Mouse (Mus musculus): ENCODE results near the gene Gm15517. TPM values are rescaled to one million over a fixed set of nuclear protein-coding genes. Genes with fewer than 3 reads are reported as not detected.

Gene Gm15517
- polyA plus RNA-seq, 1 experiment from 2014 or later = not detected

DNA sequence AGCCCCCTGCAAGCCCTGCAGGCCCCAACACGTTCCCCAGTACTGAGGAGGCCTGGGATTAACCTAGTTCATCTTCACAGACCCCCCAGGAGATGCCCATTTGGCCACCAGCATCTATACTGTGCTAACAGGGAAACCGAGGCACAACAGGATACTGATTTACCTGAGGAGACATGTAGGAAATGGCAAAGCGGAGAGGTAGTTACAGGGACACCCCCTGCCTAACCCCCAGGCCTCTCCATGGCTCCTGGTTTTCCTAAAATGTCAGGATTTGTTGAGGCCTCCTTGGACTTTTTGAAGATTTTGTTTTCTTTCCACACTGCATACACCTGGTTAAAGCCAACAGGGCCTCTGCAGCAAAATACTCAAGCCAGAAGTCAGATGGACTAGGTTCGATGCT lies 4.0 kb upstream of the Gm15517 start, which contains the start of gene Acp4:
Gene Acp4 (minus strand): TSS at position 101 of the 400 bp plus-strand sequence.
- no peak for ATAC-seq (ENCODE audit: low FRiP score)
- Histone ChIP-seq H3K27ac (ENCODE audit: low read depth, low read length) (no peak within 1 kb of the TSS), H3K4me2 (no peak within 1 kb of the TSS), H3K9ac (ENCODE audit: low read length) (no peak within 1 kb of the TSS), H3K27me3 (ENCODE audit: control insufficient read depth, insufficient read depth, low read length) (no peaks in the 10 kb centered on the region), H3K4me3 (ENCODE audit: low read depth, low read length) (no peak within 1 kb of the TSS), H3K9me3 (ENCODE audit: control insufficient read depth, low read length) (no peaks in the 10 kb centered on the region), H3K36me3 (ENCODE audit: control insufficient read depth, insufficient read depth, low read length) (0 out of 2 replicates have a peak, but pooled peaks cover 6% of the 10 kb centered on the region), H3K4me1 (ENCODE audit: control insufficient read depth, insufficient read depth, low read length) (no peaks in the 10 kb centered on the region)
- WGBS = 86% methylated on average over 4 of the region's 4 CpGs
- DNase-seq (ENCODE audit: low spot score, missing footprints) = no peak

DNA sequence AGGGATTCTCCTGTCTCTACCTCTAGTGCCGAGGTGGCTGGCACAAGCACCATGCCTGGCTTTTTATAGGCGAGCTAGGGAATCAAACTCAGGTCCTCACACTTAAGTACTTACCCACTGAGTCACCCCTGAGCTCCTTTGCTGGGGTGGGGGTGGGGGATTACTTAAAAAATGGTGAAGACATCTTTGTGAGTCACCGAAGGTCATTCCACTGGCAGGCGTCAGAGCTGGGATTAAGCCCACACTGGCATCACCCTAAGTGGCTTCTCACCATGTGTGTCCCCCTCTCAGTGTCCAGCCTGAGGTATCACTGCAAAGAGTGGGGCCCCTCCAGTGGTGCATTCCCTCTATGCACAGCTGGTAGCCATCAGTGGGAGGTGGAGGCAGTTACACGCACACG lies 837 bp upstream of the Gm15517 start:
- DNase-seq (ENCODE audit: low spot score, missing footprints) = no peak
- WGBS = 74% methylated on average over 6 of the region's 6 CpGs
- no peak overlapping the region for H3K4me3 ChIP-seq (ENCODE audit: low read depth, low read length)
- no peaks in the 10 kb centered on the region for H3K9me3 ChIP-seq (ENCODE audit: control insufficient read depth, low read length)
- no peak overlapping the region for H3K9ac ChIP-seq (ENCODE audit: low read length)
- H3K4me2 ChIP-seq = no peak overlapping the region
- ATAC-seq (ENCODE audit: low FRiP score) = no peak
- H3K36me3 ChIP-seq (ENCODE audit: control insufficient read depth, insufficient read depth, low read length) = no peaks in the 10 kb centered on the region
- peaks cover 4% of the 10 kb centered on the region for H3K4me1 ChIP-seq (ENCODE audit: control insufficient read depth, insufficient read depth, low read length)
- H3K27ac ChIP-seq (ENCODE audit: low read depth, low read length) = no peak overlapping the region
- no peaks in the 10 kb centered on the region for H3K27me3 ChIP-seq (ENCODE audit: control insufficient read depth, insufficient read depth, low read length)

DNA sequence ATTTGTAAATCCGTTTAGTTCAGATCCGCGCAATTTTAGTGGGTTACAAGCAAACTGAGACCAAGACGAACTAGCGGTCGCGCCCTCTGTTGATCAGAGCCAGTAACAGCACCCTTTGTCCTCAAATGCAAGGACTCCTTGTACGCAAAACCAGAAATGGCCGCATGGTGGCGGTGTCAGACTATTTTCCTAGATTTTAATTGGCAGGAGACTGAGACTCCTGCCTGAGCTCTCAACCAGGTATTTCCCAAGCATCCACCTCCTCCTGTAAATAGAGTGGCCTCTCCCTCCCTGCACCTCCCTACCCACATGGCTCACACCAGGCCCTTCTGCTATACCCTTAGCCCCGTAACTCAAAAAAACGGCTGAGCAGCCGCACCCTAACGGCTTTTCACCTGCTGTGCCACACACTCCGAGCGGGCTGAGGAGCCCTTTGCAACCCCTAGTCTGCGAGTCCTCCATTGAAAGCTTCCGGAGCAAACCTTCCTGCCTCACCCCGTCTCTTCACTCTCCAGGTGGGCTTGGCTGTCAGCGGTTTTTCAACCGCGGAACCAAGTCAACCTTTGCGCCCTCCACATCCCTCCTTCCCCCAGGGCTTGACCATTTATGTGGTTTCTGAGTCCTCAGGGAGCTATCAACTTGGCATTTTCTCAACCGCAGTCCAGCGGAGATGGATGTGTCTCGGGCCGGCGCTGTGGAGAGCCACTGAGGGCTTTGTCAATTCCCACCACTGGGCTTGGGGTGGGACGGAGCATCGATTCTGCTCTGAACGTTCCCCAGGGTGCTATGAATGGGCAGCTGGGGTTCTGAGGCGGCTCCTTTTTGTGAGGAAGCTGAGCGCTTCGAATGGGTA lies 1.8 kb downstream of the Gm15517 start:
- Histone ChIP-seq H3K9ac (ENCODE audit: low read length) (peak overlapping the region; percentile 39; the same call in 1 of the 2 replicates), H3K4me1 (ENCODE audit: control insufficient read depth, insufficient read depth, low read length) (peaks cover 4% of the 10 kb centered on the region), H3K27me3 (ENCODE audit: control insufficient read depth, insufficient read depth, low read length) (no peaks in the 10 kb centered on the region), H3K4me2 (peak overlapping the region; percentile 41), H3K36me3 (ENCODE audit: control insufficient read depth, insufficient read depth, low read length) (no peaks in the 10 kb centered on the region), H3K27ac (ENCODE audit: low read depth, low read length) (no peak overlapping the region), H3K4me3 (ENCODE audit: low read depth, low read length) (peak overlapping the region; percentile 13; the same call in 1 of the 2 replicates), H3K9me3 (ENCODE audit: control insufficient read depth, low read length) (no peaks in the 10 kb centered on the region)
- 2% methylated on average over 34 of the region's 34 CpGs for WGBS
- peak; percentile 100 for DNase-seq (ENCODE audit: low spot score, missing footprints)
- peak; percentile 82 for ATAC-seq (ENCODE audit: low FRiP score)

DNA sequence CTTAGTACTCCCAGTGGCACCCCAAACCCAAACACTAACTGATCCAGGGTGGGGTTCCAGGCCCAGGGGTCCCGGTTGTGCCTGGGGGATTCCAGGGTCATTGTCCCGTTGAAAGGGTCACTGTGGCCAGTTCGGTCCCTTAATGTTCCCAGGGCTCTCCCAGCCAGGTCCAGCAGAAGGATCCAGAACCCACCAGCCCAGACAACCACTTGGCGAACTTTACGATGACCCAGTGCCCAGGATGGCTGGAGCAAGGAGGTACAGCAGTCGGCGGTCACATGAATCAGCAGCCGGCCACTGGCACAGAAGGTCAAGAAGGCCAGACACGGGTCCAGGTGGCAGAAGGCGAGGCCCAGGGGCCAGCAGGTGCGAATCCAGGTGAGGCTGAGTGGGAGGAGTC lies 6.9 kb downstream of the Gm15517 start:
- 82% methylated on average over 11 of the region's 11 CpGs for WGBS
- no peaks in the 10 kb centered on the region for H3K36me3 ChIP-seq (ENCODE audit: control insufficient read depth, insufficient read depth, low read length)

DNA sequence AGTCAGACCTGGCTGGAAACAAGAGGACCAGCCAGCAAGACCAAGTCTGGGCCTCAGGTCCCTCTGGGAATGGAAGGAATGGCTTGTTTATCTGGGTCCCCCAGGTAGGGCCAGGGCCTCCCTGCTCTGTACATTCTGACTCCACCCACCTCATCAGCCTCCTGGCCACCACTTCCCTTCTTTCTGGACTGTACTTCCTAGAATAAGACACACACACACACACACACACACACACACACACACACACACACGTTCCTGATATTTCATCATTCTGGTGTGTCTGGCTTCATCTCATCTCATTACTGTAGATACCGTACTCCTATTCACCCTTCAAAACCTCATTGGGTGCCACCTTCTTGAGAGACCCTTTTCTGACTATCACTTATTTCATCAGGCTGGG lies 8.2 kb downstream of the Gm15517 start:
- no peak overlapping the region for H3K4me2 ChIP-seq
- no peaks in the 10 kb centered on the region for H3K36me3 ChIP-seq (ENCODE audit: control insufficient read depth, insufficient read depth, low read length)
- DNase-seq (ENCODE audit: low spot score, missing footprints) (no peak), ATAC-seq (ENCODE audit: low FRiP score) (no peak)
- no peaks in the 10 kb centered on the region for H3K9me3 ChIP-seq (ENCODE audit: control insufficient read depth, low read length)
- no peak overlapping the region for H3K9ac ChIP-seq (ENCODE audit: low read length)
- H3K27ac ChIP-seq (ENCODE audit: low read depth, low read length) = no peak overlapping the region
- H3K4me1 ChIP-seq (ENCODE audit: control insufficient read depth, insufficient read depth, low read length) = no peaks in the 10 kb centered on the region
- no peak overlapping the region for H3K4me3 ChIP-seq (ENCODE audit: low read depth, low read length)
- 85% methylated on average over 2 of the region's 2 CpGs for WGBS
- H3K27me3 ChIP-seq (ENCODE audit: control insufficient read depth, insufficient read depth, low read length) = peaks cover 4% of the 10 kb centered on the region; the same call in 1 of the 2 replicates

More for the DNA sequence above, 6.9 kb downstream of the Gm15517 start:
- H3K9ac ChIP-seq (ENCODE audit: low read length) = no peak overlapping the region
- H3K9me3 ChIP-seq (ENCODE audit: control insufficient read depth, low read length) = no peaks in the 10 kb centered on the region
- H3K4me3 ChIP-seq (ENCODE audit: low read depth, low read length) = no peak overlapping the region
- H3K4me2 ChIP-seq = no peak overlapping the region
- H3K4me1 ChIP-seq (ENCODE audit: control insufficient read depth, insufficient read depth, low read length) = peaks cover 2% of the 10 kb centered on the region
- H3K27me3 ChIP-seq (ENCODE audit: control insufficient read depth, insufficient read depth, low read length) = no peaks in the 10 kb centered on the region
- ATAC-seq (ENCODE audit: low FRiP score) (no peak), DNase-seq (ENCODE audit: low spot score, missing footprints) (peak; percentile 57)
- no peak overlapping the region for H3K27ac ChIP-seq (ENCODE audit: low read depth, low read length)

DNA sequence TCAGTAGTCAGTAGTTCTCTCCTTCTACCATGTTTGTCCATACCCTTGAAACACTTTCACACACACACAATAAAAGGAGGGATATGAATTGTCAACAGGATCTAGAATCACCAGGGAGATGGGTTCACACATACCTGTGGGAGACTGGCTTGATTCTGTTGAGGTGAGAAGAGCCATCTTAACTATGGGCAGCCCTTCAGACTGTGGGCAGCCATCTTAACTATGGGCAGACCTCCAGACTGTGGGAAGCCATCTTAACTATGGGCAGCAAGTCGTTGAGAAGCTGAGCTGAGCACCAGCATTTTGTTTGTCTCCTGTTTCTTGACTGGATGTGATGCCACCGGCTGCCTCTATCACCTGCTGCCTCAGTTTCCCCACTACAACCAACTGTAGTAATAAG lies 10.1 kb downstream of the Gm15517 start:
- Histone ChIP-seq H3K9ac (ENCODE audit: low read length) (no peak overlapping the region), H3K4me3 (ENCODE audit: low read depth, low read length) (no peak overlapping the region), H3K36me3 (ENCODE audit: control insufficient read depth, insufficient read depth, low read length) (no peaks in the 10 kb centered on the region), H3K4me1 (ENCODE audit: control insufficient read depth, insufficient read depth, low read length) (no peaks in the 10 kb centered on the region), H3K27me3 (ENCODE audit: control insufficient read depth, insufficient read depth, low read length) (peaks cover 4% of the 10 kb centered on the region; the same call in 1 of the 2 replicates), H3K9me3 (ENCODE audit: control insufficient read depth, low read length) (no peaks in the 10 kb centered on the region), H3K27ac (ENCODE audit: low read depth, low read length) (no peak overlapping the region), H3K4me2 (no peak overlapping the region)
- WGBS = 66% methylated on average over 2 of the region's 2 CpGs
- ATAC-seq (ENCODE audit: low FRiP score) (no peak), DNase-seq (ENCODE audit: low spot score, missing footprints) (peak; percentile 75)

DNA sequence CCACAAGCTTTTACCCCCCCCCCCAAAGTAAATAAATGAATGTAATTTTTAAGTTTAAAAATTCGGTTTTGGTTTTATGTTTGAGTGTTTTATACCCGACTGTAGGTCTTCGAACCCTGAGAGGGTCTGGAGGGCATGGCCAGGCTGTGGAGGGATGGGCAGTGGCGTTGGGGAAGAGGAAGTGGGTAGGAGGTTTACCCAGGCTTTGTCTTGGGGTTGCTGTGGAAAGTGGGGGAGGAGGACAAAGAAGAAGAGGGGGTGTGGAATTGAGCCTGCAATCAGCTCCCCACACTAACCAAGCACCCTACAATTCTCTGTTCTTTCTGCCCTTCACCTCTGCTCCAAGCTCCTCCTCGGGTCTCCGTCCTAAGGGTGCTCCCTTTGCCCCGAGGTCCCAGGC lies 11.3 kb downstream of the Gm15517 start:
- no peaks in the 10 kb centered on the region for H3K9me3 ChIP-seq (ENCODE audit: control insufficient read depth, low read length)
- no peak overlapping the region for H3K4me3 ChIP-seq (ENCODE audit: low read depth, low read length)
- no peak for ATAC-seq (ENCODE audit: low FRiP score)
- peak; percentile 45 for DNase-seq (ENCODE audit: low spot score, missing footprints)
- H3K36me3 ChIP-seq (ENCODE audit: control insufficient read depth, insufficient read depth, low read length) = no peaks in the 10 kb centered on the region
- H3K9ac ChIP-seq (ENCODE audit: low read length) = no peak overlapping the region
- H3K4me2 ChIP-seq = no peak overlapping the region
- H3K27ac ChIP-seq (ENCODE audit: low read depth, low read length) = no peak overlapping the region
- WGBS = 86% methylated on average over 7 of the region's 7 CpGs
- H3K27me3 ChIP-seq (ENCODE audit: control insufficient read depth, insufficient read depth, low read length) = peaks cover 4% of the 10 kb centered on the region; the same call in 1 of the 2 replicates
- H3K4me1 ChIP-seq (ENCODE audit: control insufficient read depth, insufficient read depth, low read length) = no peaks in the 10 kb centered on the region

DNA sequence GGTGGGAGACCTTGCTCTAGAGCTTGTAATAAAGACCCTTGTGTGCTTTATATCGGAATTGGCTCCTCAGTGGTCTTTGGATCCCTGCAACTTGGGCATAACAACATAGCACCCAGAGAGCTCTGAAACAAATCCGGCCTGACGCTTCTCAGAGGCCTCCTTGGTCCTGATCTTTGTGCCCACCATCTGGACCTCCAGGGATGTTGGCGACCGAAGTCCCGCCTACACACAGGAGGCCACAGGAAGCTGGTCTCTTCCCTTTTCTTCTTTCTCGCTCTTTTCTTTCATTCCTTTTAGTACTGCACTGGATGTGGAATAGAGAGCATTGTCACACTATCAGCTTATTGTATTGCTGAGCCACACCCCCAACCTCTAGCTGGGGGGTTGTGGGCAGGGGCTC lies 12.2 kb downstream of the Gm15517 start:
- H3K4me1 ChIP-seq (ENCODE audit: control insufficient read depth, insufficient read depth, low read length) = no peaks in the 10 kb centered on the region
- H3K4me3 ChIP-seq (ENCODE audit: low read depth, low read length) = no peak overlapping the region
- no peak overlapping the region for H3K27ac ChIP-seq (ENCODE audit: low read depth, low read length)
- no peaks in the 10 kb centered on the region for H3K36me3 ChIP-seq (ENCODE audit: control insufficient read depth, insufficient read depth, low read length)
- H3K9me3 ChIP-seq (ENCODE audit: control insufficient read depth, low read length) = no peaks in the 10 kb centered on the region
- no peak overlapping the region for H3K4me2 ChIP-seq
- no peak overlapping the region for H3K9ac ChIP-seq (ENCODE audit: low read length)
- 64% methylated on average over 7 of the region's 7 CpGs for WGBS
- H3K27me3 ChIP-seq (ENCODE audit: control insufficient read depth, insufficient read depth, low read length) = peaks cover 4% of the 10 kb centered on the region; the same call in 1 of the 2 replicates
- DNase-seq (ENCODE audit: low spot score, missing footprints) = peak; percentile 62
- ATAC-seq (ENCODE audit: low FRiP score) = no peak

DNA sequence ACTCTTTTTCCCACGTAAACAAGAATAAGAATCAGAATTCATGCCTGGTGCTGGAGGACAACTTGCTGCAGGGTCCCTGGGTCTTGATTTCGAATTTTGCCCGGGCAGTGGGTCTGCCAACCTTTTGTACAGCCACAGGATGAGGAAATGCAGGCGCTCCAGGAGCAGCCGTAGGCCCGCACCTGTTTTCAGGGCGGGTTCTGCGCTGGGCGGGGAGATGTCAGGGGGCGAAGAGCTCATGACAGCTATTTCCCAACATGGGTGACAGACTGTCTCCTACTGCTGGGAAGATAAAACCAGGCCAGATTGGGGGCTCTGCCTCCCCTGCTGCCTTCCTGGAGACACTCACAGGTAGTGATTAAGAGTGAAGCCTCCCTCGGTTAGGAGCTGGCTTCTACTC lies 12.8 kb downstream of the Gm15517 start:
- H3K36me3 ChIP-seq (ENCODE audit: control insufficient read depth, insufficient read depth, low read length) = no peaks in the 10 kb centered on the region
- H3K4me3 ChIP-seq (ENCODE audit: low read depth, low read length) = no peak overlapping the region
- H3K4me1 ChIP-seq (ENCODE audit: control insufficient read depth, insufficient read depth, low read length) = no peaks in the 10 kb centered on the region
- H3K4me2 ChIP-seq = no peak overlapping the region
- 54% methylated on average over 11 of the region's 11 CpGs for WGBS
- no peak for ATAC-seq (ENCODE audit: low FRiP score)
- H3K9ac ChIP-seq (ENCODE audit: low read length) = no peak overlapping the region
- no peaks in the 10 kb centered on the region for H3K9me3 ChIP-seq (ENCODE audit: control insufficient read depth, low read length)
- H3K27ac ChIP-seq (ENCODE audit: low read depth, low read length) = no peak overlapping the region
- H3K27me3 ChIP-seq (ENCODE audit: control insufficient read depth, insufficient read depth, low read length) = peaks cover 4% of the 10 kb centered on the region; the same call in 1 of the 2 replicates
- peak; percentile 33 for DNase-seq (ENCODE audit: low spot score, missing footprints)
